ENCODE assay signal across 1 mouse cellular context in genomic region chr16:84737358-84737757, GRCm38 (mm10).
TF ChIP-seq lines count a peak whose summit lies in the region.

No protein-coding gene starts in this region.

TF ChIP-seq in MEL, 35 proteins besides CTCF, POLR2A, EP300 and RAD21:
- TF ChIP-seq JUND (IDR thresholded peaks at IDR 0.05; ENCODE audit: low read depth, low read length) = no peak
- no peak for TF ChIP-seq NRF1 (IDR thresholded peaks at IDR 0.05; ENCODE audit: insufficient read depth, low read depth, low read length, poor library complexity, severe bottlenecking)
- TF ChIP-seq USF2 (IDR thresholded peaks at IDR 0.05; ENCODE audit: borderline replicate concordance in 1 of 2, insufficient read depth in 1 of 2, low read depth in 1 of 2, low read length in 2 of 2) = no peak
- no peak for TF ChIP-seq HCFC1 (IDR thresholded peaks at IDR 0.05; ENCODE audit: low read depth, low read length)
- no peak for TF ChIP-seq ETS1 (IDR thresholded peaks at IDR 0.05; ENCODE audit: low read depth, low read length)
- no peak for TF ChIP-seq ZKSCAN1 (IDR thresholded peaks at IDR 0.05; ENCODE audit: low read depth, low read length)
- TF ChIP-seq MEF2A (IDR thresholded peaks at IDR 0.05; ENCODE audit: extremely low read depth, insufficient replicate concordance, low read depth, low read length, poor library complexity, severe bottlenecking) = no peak
- no peak for TF ChIP-seq TBP (IDR thresholded peaks at IDR 0.05; ENCODE audit: low read depth, low read length)
- TF ChIP-seq MYB (IDR thresholded peaks at IDR 0.05; ENCODE audit: low read depth, low read length) = no peak
- no peak for TF ChIP-seq TCF12 (IDR thresholded peaks at IDR 0.05; ENCODE audit: low read depth, low read length)
- no peak for TF ChIP-seq CHD2 (IDR thresholded peaks at IDR 0.05; ENCODE audit: low read length)
- no peak for TF ChIP-seq NELFE (IDR thresholded peaks at IDR 0.05; ENCODE audit: low read depth, low read length)
